Mouse (Mus musculus) heart, adult 11 months (tissue): ENCODE data around the gene Nr1i3.
A peak's percentile ranks its signal among the peaks of the same experiment; 100 is the strongest.

ENCODE experiments used
- DNase-seq: peaks from one replicate; pipeline ENCODE4 v3.0.0; 2022

Gene Nr1i3

GRCm38 (mm10) chr1:171213801-171214496 is at the start of gene Nr1i3:
Gene Nr1i3 (plus strand): TSS chr1:171213970.
- DNase-seq = peak; percentile 87

- DNase-seq = peak; percentile 82
Observed at GRCm38 (mm10) chr1:171164258-171164657, 49.5 kb upstream of the Nr1i3 start.

DNA sequence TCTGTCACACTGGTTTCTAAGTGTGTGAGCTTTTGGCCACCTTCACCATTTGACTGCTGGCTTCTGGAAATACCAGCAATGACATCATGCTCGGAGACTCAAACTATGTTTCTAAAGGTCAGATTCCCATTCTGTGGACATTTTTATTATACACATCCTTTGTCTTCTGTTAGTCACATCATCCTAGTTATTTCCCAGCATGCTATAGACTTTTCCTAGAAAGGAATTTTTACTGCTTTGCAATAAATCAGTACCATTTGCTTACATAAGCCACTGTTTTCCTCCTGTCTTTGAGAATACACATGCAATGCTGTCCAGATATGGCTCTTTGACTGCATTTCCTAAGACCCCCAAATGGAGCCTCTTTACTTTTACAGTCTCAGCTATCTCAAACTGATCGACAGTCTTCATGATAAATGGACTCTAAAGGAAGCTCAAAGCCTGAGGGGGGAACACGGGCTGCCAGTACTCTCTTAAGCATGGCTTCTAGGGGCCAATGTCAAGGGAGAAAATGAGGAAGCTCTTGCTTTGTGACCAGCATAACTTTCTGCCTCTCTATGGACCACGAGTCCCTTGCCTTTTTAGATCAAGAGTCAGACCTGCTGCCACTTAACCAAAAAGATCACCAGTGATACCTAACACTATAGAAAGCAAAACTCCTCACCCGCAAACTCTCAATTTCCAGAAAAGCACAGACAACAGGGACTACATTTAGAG is 48.0 kb upstream of the Nr1i3 start:
- DNase-seq = peak; percentile 66

DNA sequence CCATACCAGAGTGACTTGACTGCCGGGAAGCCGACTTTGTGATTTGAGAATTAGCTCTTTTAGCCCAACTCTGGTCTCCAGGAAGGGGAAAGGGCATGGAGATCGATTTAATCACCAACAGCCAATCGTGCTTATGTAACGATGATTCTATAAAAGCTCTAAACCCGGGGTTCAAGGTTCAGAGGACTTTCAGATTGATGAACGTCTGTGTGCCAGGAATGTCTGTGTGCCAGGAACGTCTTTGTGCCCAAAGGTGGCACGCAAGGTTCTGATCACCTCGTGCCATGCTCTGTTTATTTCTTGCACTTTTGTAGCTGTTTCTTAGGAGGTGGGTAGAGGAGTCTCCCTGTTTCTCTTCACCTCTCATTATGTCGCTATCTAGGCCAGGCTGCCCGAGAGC is 44.9 kb upstream of the Nr1i3 start:
- DNase-seq = peak; percentile 83

DNA sequence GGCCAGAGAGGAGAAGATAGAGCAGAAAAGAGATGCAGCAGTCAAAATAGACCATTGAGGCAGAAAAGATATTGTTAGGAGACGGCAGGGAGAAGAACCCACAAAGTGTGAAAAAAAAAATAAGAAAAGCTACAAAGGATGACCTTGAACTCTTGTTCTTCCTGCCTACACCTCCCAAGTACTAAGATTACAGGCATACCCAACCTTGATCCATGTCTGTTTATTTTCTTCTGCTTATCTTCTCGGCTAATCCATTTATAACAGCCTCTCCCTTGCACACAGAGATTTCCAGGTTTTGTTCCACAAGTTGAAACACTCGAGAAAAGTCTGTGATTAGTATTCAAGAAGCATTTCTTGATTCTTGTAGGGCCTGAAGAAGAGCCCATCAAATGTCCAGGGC is 43.9 kb upstream of the Nr1i3 start:
- no peak for DNase-seq

DNA sequence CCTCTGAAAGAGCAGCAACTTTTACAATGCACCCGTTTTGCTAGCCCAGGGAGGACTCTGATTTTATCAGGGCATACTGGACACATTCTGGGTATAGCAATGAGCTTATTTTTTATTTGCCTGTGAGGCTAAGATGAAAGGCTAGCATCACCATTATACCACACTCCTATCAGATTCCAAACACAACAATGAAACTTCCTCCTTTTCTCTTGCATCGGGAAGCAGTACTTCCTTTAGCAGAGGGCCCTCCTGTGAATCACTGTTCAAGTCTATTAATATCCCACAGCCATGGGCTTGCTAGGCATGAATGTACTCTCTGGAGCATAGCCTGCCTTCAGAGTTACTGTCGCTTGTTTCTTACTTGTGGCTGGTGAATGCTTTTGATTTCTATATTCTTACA is 42.6 kb upstream of the Nr1i3 start:
- peak; percentile 96 for DNase-seq

GRCm38 (mm10) chr1:171172779-171173178 is 41.0 kb upstream of the Nr1i3 start:
- DNase-seq = peak; percentile 85

GRCm38 (mm10) chr1:171179487-171180171 is 34.1 kb upstream of the Nr1i3 start:
- peak; percentile 91 for DNase-seq

DNA sequence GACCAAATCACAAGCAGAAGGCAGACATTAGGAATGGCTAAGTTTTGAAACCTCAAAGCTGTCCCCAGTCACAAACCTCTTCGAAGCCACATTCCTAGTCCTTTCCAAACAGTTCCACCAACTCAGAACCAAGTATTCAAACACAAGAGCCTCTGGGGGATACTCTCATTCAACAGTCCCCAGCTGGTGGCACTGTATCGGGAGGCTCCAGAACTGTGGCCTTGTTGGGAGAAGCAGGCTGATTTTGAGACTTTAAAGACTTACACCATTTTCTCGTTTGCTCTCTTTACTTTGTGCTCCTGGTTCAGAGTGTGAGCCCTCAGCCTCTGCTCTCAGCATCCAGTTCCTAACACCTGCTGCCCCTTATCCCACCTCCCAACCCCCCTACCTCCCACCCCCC is 30.7 kb upstream of the Nr1i3 start:
- DNase-seq = peak; percentile 64

DNA sequence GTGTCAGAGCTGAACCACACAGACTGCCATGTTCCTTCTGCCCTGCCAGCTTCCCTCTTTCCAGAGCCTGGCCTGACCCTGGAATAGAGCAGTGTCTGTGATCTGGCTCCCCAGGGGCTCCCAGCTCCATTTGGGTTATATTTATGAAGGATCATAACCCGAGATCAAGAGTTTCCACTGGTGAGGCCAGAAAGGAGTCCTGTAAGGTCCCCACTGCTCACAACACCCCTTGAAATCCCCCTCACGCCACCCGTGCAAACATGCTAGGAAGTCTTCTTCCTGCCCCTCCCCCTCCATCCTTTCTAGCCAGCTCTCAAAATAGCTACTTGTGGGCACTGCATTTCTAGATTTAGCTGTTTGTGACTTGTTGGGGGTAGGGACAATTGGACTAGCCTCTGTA is 30.1 kb upstream of the Nr1i3 start:
- DNase-seq = peak; percentile 97

- DNase-seq = peak; percentile 95
Observed at GRCm38 (mm10) chr1:171184314-171184713, 29.5 kb upstream of the Nr1i3 start.

DNA sequence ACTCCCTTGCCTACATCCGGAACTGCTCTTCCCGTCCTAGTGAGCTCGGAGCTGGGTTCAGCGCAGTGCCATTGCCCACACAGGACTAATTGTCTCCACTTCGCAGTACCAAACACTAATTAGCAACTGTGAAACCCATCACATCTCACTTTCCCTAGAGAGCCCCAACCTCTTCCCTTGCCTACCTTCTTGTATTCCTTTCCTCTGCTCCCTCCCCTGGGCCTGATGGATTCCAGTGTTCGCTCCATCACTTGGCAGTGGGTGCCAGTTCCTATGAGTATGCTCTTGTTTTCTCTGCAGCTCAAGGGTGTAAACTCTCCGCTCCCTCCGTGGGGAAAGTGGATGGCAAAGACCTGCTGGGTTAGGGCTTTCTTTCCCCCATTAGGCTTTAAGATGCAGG is 28.1 kb upstream of the Nr1i3 start:
- peak; percentile 84 for DNase-seq

GRCm38 (mm10) chr1:171187851-171188700 is 25.7 kb upstream of the Nr1i3 start:
- DNase-seq = no peak

DNA sequence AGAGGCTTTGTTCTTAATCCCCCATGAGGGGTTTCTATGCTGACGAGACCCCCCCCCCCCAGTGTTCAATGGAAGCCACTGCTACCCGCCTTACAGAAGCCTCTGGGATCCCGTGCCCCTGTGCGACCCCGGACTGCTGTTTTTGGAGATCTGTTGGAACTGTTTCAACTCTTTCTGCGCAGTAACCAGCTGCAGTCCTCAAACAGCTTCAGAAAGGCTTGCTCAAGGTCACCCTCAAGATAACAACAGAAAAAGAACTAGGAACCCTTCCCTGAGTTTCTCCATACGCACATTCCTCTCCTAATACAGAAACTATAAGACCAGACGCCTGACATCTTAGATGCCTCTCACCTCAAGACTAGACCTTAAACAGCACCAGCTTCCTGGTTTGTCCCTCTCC is 24.7 kb upstream of the Nr1i3 start:
- DNase-seq = peak; percentile 95

DNA sequence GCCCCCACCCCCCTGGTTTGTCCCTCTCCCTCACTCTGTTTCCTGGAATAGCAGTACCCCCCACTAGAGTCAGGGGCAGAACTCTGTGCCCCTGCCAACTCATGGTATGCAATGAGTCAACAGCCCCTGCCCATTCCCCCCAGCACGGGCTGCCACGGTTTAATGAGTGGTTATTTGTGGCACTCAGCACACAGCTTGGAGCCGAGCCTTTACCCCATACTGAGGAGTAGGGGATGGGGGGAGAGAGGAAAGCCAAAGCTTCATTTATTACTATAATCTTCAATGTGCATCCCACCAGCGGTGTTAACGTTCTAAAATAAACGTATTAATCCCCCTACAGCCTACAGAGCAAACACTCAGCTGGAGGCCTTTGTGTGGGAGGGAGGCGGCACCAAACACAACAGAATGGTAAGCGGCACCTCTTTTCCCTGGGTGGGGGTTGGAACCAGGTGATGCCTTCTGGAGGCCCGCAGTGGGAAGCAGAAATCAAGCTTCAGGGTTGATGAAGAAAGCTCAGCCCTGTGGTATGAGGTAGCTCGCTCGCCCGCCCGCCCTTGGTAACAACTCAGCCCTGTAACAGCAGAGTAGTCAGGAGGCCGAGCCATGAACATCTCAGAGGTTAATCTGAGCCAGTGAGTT is 24.2 kb upstream of the Nr1i3 start:
- DNase-seq = no peak

GRCm38 (mm10) chr1:171190832-171191231 is 22.9 kb upstream of the Nr1i3 start:
- DNase-seq = peak; percentile 70

GRCm38 (mm10) chr1:171192283-171192682 is 21.5 kb upstream of the Nr1i3 start:
- peak; percentile 75 for DNase-seq

- DNase-seq = peak; percentile 94
Observed at GRCm38 (mm10) chr1:171193093-171193840, 20.5 kb upstream of the Nr1i3 start.

- DNase-seq = peak; percentile 90
Observed at GRCm38 (mm10) chr1:171193911-171194830, 19.6 kb upstream of the Nr1i3 start.

DNA sequence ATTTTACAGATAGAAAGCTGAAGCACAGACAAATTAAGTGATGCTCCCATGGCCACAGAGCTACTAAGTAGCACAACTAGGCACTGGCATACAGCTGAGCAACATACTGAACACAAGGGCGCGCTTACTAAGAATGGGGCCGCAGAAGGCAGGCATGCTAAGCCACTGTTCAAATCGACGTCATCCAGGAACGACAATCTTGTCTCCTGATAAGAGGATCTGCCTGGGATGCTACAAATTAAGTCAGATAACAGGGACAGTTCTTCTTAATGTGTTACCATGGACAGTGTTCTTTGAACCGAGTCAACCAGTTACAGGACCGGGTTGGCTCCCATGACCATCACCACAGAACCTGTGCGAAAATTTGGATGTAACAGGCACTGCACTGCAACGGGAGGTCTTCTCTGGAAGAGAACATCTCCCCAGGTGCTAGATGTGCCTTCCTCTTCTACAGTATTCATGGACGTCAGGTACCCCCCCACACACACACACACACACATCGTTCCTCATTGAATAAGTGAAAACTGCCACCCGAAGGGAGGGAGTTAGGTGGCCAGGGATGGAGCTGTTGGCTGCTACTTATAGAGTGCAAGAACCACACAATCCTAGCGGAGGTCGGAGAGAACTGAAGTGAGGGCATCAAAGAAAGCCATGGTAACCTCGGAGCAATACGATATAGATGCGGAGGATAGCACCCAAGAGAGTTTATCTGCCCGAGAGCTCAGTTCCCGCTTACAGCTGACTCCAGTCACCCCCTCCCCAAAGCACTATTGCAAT is 18.5 kb upstream of the Nr1i3 start:
- peak; percentile 89 for DNase-seq
